Mouse (Mus musculus): ENCODE results near the gene Mepce. TPM values are rescaled to one million over a fixed set of nuclear protein-coding genes. Genes with fewer than 3 reads are reported as not detected.

The Mepce gene
- polyA plus RNA-seq, 1 experiment from 2014 or later: 17.0 TPM

- H3K9ac ChIP-seq (replicated peaks; ENCODE audit: low read depth, low read length): no peak overlapping the region
- ATAC-seq (ENCODE audit: low read depth): no peak
- H3K27ac ChIP-seq (ENCODE audit: low read depth, low read length): no peak overlapping the region
- no peaks in the 10 kb centered on the region for H3K36me3 ChIP-seq (ENCODE audit: control insufficient read depth, insufficient read depth, low read length)
- no peaks in the 10 kb centered on the region for H3K9me3 ChIP-seq (ENCODE audit: control insufficient read depth, low read length)
- no peaks in the 10 kb centered on the region for H3K27me3 ChIP-seq (ENCODE audit: control insufficient read depth, insufficient read depth, low read length)
- H3K4me2 ChIP-seq (ENCODE audit: low read depth, low read length): no peak overlapping the region
- no peaks in the 10 kb centered on the region for H3K4me1 ChIP-seq (ENCODE audit: control insufficient read depth, insufficient read depth, low read length)
- no peak overlapping the region for H3K4me3 ChIP-seq (ENCODE audit: low read depth, low read length)
Measured at GRCm38 (mm10) chr5:137772755-137773154, 14.7 kb downstream of the Mepce start.

- H3K9ac ChIP-seq (replicated peaks; ENCODE audit: low read depth, low read length): no peak overlapping the region
- no peaks in the 10 kb centered on the region for H3K4me1 ChIP-seq (ENCODE audit: control insufficient read depth, insufficient read depth, low read length)
- 53% methylated on average over 2 of the region's 2 CpGs for WGBS
- no peak; the same call in 1 of the 2 replicates for ATAC-seq (ENCODE audit: low read depth)
- H3K4me3 ChIP-seq (ENCODE audit: low read depth, low read length): no peak overlapping the region
- no peaks in the 10 kb centered on the region for H3K9me3 ChIP-seq (ENCODE audit: control insufficient read depth, low read length)
- no peaks in the 10 kb centered on the region for H3K36me3 ChIP-seq (ENCODE audit: control insufficient read depth, insufficient read depth, low read length)
- H3K4me2 ChIP-seq (ENCODE audit: low read depth, low read length): no peak overlapping the region
- H3K27me3 ChIP-seq (ENCODE audit: control insufficient read depth, insufficient read depth, low read length): no peaks in the 10 kb centered on the region
- no peak overlapping the region for H3K27ac ChIP-seq (ENCODE audit: low read depth, low read length)
Measured at GRCm38 (mm10) chr5:137770709-137771108, 16.7 kb downstream of the Mepce start.

- WGBS: 21% methylated on average over 1 of the region's 1 CpGs
- peak; percentile 60 for ATAC-seq (ENCODE audit: low read depth)
Measured at GRCm38 (mm10) chr5:137768475-137768874, 19.0 kb downstream of the Mepce start.

GRCm38 (mm10) chr5:137766270-137766669 is 21.2 kb downstream of the Mepce start:
- Histone ChIP-seq H3K4me2 (ENCODE audit: low read depth, low read length) (no peak overlapping the region), H3K27me3 (ENCODE audit: control insufficient read depth, insufficient read depth, low read length) (no peaks in the 10 kb centered on the region), H3K4me1 (ENCODE audit: control insufficient read depth, insufficient read depth, low read length) (no peaks in the 10 kb centered on the region), H3K27ac (ENCODE audit: low read depth, low read length) (no peak overlapping the region), H3K36me3 (ENCODE audit: control insufficient read depth, insufficient read depth, low read length) (no peaks in the 10 kb centered on the region), H3K9ac (replicated peaks; ENCODE audit: low read depth, low read length) (no peak overlapping the region), H3K9me3 (ENCODE audit: control insufficient read depth, low read length) (no peaks in the 10 kb centered on the region), H3K4me3 (ENCODE audit: low read depth, low read length) (no peak overlapping the region)
- WGBS: 60% methylated on average over 3 of the region's 3 CpGs
- no peak for ATAC-seq (ENCODE audit: low read depth)

More at GRCm38 (mm10) chr5:137768475-137768874, 19.0 kb downstream of the Mepce start:
- no peak overlapping the region for H3K4me3 ChIP-seq (ENCODE audit: low read depth, low read length)
- no peak overlapping the region for H3K9ac ChIP-seq (replicated peaks; ENCODE audit: low read depth, low read length)
- H3K4me2 ChIP-seq (ENCODE audit: low read depth, low read length): no peak overlapping the region
- H3K4me1 ChIP-seq (ENCODE audit: control insufficient read depth, insufficient read depth, low read length): no peaks in the 10 kb centered on the region
- no peak overlapping the region for H3K27ac ChIP-seq (ENCODE audit: low read depth, low read length)
- no peaks in the 10 kb centered on the region for H3K36me3 ChIP-seq (ENCODE audit: control insufficient read depth, insufficient read depth, low read length)
- no peaks in the 10 kb centered on the region for H3K27me3 ChIP-seq (ENCODE audit: control insufficient read depth, insufficient read depth, low read length)
- H3K9me3 ChIP-seq (ENCODE audit: control insufficient read depth, low read length): no peaks in the 10 kb centered on the region

GRCm38 (mm10) chr5:137764609-137765340 is 22.7 kb downstream of the Mepce start:
- Histone ChIP-seq H3K27me3 (ENCODE audit: control insufficient read depth, insufficient read depth, low read length) (no peaks in the 10 kb centered on the region), H3K4me2 (ENCODE audit: low read depth, low read length) (no peak overlapping the region), H3K27ac (ENCODE audit: low read depth, low read length) (no peak overlapping the region), H3K9ac (replicated peaks; ENCODE audit: low read depth, low read length) (no peak overlapping the region), H3K9me3 (ENCODE audit: control insufficient read depth, low read length) (no peaks in the 10 kb centered on the region), H3K4me3 (ENCODE audit: low read depth, low read length) (no peak overlapping the region), H3K36me3 (ENCODE audit: control insufficient read depth, insufficient read depth, low read length) (no peaks in the 10 kb centered on the region), H3K4me1 (ENCODE audit: control insufficient read depth, insufficient read depth, low read length) (no peaks in the 10 kb centered on the region)
- WGBS: 58% methylated on average over 9 of the region's 9 CpGs
- no peak for ATAC-seq (ENCODE audit: low read depth)

- Histone ChIP-seq H3K9ac (replicated peaks; ENCODE audit: low read depth, low read length) (no peak overlapping the region), H3K36me3 (ENCODE audit: control insufficient read depth, insufficient read depth, low read length) (no peaks in the 10 kb centered on the region), H3K9me3 (ENCODE audit: control insufficient read depth, low read length) (no peaks in the 10 kb centered on the region), H3K27me3 (ENCODE audit: control insufficient read depth, insufficient read depth, low read length) (no peaks in the 10 kb centered on the region), H3K4me1 (ENCODE audit: control insufficient read depth, insufficient read depth, low read length) (peaks cover 6% of the 10 kb centered on the region; the same call in 1 of the 2 replicates), H3K27ac (ENCODE audit: low read depth, low read length) (no peak overlapping the region), H3K4me3 (ENCODE audit: low read depth, low read length) (no peak overlapping the region), H3K4me2 (ENCODE audit: low read depth, low read length) (no peak overlapping the region)
- 21% methylated on average over 4 of the region's 4 CpGs for WGBS
- peak; percentile 85 for ATAC-seq (ENCODE audit: low read depth)
Measured at GRCm38 (mm10) chr5:137759971-137760412, 27.5 kb downstream of the Mepce start.

- H3K4me2 ChIP-seq (ENCODE audit: low read depth, low read length): peak overlapping the region; percentile 30
- H3K9ac ChIP-seq (replicated peaks; ENCODE audit: low read depth, low read length): 0 out of 2 replicates have a peak overlapping the region, but pooled peaks have one; percentile 8
- H3K27ac ChIP-seq (ENCODE audit: low read depth, low read length): peak overlapping the region; percentile 64
- ATAC-seq (ENCODE audit: low read depth): no peak
- H3K9me3 ChIP-seq (ENCODE audit: control insufficient read depth, low read length): no peaks in the 10 kb centered on the region
- 88% methylated on average over 19 of the region's 19 CpGs for WGBS
- H3K4me1 ChIP-seq (ENCODE audit: control insufficient read depth, insufficient read depth, low read length): peaks cover 6% of the 10 kb centered on the region; the same call in 1 of the 2 replicates
- H3K4me3 ChIP-seq (ENCODE audit: low read depth, low read length): no peak overlapping the region
- H3K36me3 ChIP-seq (ENCODE audit: control insufficient read depth, insufficient read depth, low read length): no peaks in the 10 kb centered on the region
- no peaks in the 10 kb centered on the region for H3K27me3 ChIP-seq (ENCODE audit: control insufficient read depth, insufficient read depth, low read length)
Measured at GRCm38 (mm10) chr5:137758921-137759534, 28.4 kb downstream of the Mepce start.

GRCm38 (mm10) chr5:137757887-137758286 is 29.6 kb downstream of the Mepce start:
- Histone ChIP-seq H3K4me2 (ENCODE audit: low read depth, low read length) (peak overlapping the region; percentile 30; the same call in 1 of the 2 replicates), H3K9me3 (ENCODE audit: control insufficient read depth, low read length) (no peaks in the 10 kb centered on the region), H3K9ac (replicated peaks; ENCODE audit: low read depth, low read length) (no peak overlapping the region), H3K4me3 (ENCODE audit: low read depth, low read length) (no peak overlapping the region), H3K36me3 (ENCODE audit: control insufficient read depth, insufficient read depth, low read length) (0 out of 2 replicates have a peak, but pooled peaks cover 3% of the 10 kb centered on the region), H3K27ac (ENCODE audit: low read depth, low read length) (no peak overlapping the region), H3K4me1 (ENCODE audit: control insufficient read depth, insufficient read depth, low read length) (peaks cover 6% of the 10 kb centered on the region; the same call in 1 of the 2 replicates), H3K27me3 (ENCODE audit: control insufficient read depth, insufficient read depth, low read length) (no peaks in the 10 kb centered on the region)
- WGBS: 55% methylated on average over 6 of the region's 6 CpGs
- ATAC-seq (ENCODE audit: low read depth): peak; percentile 77

All from neural tube, embryonic 14.5 days (tissue).